Mouse (Mus musculus) C2C12 (cell line): ENCODE data around the gene Pih1d3. TPM values are rescaled to one million over a fixed set of nuclear protein-coding genes. Genes with fewer than 3 reads are reported as not detected.

Source experiments
- H3K27me3 ChIP-seq: one replicate; pipeline ENCODE4 v1.6.1; 2011; ENCODE audit not compliant: control insufficient read depth, insufficient read depth, insufficient read length
- H3K36me3 ChIP-seq: one replicate; pipeline ENCODE4 v1.6.1; 2011; ENCODE audit not compliant: control insufficient read depth, insufficient read depth
- H3K4me3 ChIP-seq: one replicate; pipeline ENCODE4 v1.5.1; 2011; ENCODE audit warnings: mild to moderate bottlenecking, control low read depth; ENCODE audit not compliant: poor library complexity, insufficient read depth, severe bottlenecking
- H3K79me2 ChIP-seq: one replicate; pipeline ENCODE4 v1.6.1; 2011; ENCODE audit not compliant: control insufficient read depth, insufficient read depth
- H3K79me3 ChIP-seq: one replicate; pipeline ENCODE4 v1.6.1; 2011; ENCODE audit warnings: low read depth, control low read depth
- H3ac ChIP-seq: one replicate; pipeline ENCODE3; 2011; ENCODE audit warnings: low read depth; ENCODE audit not compliant: control insufficient read depth, insufficient read length
- MYOD1 ChIP-seq: IDR thresholded peaks from one replicate; pipeline ENCODE4 v1.6.1; 2011; ENCODE audit warnings: low read depth; ENCODE audit not compliant: control insufficient read depth, insufficient read length
- MYOG ChIP-seq: IDR thresholded peaks from one replicate; pipeline ENCODE4 v1.6.1; 2011; ENCODE audit not compliant: control insufficient read depth, insufficient read length; ENCODE audit errors: extremely low read depth
- polyA plus RNA-seq: library from polyadenylated mRNA; unstranded; fragments of >200 nt; fragmentation: generic; extraction: Trizol; gene quantifications from one replicate; pipeline ENCODE4 v1.2.1, GENCODE M21; 2012; ENCODE audit warnings: missing spikeins

Pih1d3 gene
- polyA plus RNA-seq, 1 experiment, result not detected

DNA sequence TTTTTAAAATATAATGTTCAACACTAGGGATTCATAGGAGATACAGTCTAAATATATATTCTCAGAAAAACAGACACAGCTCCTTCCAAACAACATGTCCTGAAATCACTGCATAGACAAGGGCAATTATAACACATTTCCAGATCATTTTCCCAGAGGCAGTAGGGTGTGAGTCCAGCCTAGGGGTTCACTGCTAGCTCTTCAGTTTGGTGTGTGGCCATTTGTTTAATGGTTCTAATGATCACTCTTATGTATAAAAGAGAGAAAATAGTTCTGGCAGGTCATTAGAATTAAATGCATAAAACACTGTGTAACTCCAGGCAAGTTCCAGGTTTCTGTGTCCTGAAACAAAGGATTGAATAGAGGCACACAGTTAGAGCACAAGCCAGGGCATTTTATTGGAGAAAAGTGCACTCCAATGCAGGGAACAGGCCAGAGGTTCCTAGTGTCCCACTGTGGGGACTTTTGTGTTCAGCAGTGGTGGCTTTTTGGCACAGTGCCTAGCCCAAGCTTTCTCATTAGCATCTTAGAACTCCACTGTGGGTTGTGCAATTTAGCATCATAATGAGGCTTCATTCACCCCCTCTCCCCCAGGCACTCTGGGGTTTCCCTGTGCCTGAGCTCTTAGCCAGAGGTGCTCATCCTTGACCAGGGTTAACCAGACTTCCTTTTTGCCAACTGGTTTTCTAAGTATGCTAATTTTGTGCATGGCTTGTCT lies 10.8 kb downstream of the Pih1d3 start:
- H3K79me2 ChIP-seq, result no peaks in the 10 kb centered on the region
- H3K79me3 ChIP-seq, result no peaks in the 10 kb centered on the region
- H3ac ChIP-seq, result no peak overlapping the region
- H3K27me3 ChIP-seq, result no peaks in the 10 kb centered on the region
- no peaks in the 10 kb centered on the region for H3K36me3 ChIP-seq
- H3K4me3 ChIP-seq, result no peak overlapping the region
- no peak for TF ChIP-seq MYOG
- TF ChIP-seq MYOD1, result no peak

DNA sequence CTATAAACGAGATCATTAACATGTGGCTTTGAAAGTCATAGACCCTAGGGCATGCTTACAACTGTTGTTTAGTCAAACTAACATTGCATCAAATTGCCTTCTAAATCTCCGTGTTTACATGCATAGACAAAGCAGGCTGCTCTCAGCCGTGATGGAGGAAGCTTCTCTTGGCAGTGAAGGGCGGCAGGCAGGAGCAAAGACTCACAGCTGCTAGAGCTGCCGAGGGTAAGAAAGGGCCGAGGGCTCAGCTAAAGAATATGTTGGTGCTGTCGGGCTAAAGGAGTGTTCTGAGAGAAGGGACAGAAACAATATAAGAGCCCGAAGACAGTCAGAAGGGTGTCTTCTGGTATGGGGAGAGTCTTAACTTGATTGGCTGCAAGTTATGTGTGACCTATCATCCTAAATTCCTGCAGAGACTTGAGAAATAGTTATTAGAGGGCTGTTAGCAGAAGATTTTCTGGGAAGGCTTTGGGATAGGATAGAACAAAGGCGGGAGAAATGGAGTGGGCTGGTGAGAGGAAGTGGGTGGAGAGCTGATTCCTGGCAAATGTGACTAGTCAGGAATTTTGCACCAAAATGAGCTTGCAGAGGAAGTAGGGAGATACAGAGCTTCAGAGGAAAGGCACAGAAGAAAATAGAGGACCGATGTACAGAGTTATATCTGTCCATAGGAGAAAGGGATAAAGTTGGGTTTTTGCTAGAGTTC lies 37.7 kb downstream of the Pih1d3 start:
- Histone ChIP-seq H3K79me2 (no peaks in the 10 kb centered on the region), H3ac (no peak overlapping the region), H3K36me3 (no peaks in the 10 kb centered on the region), H3K27me3 (no peaks in the 10 kb centered on the region), H3K79me3 (no peaks in the 10 kb centered on the region), H3K4me3 (no peak overlapping the region)
- no peak for TF ChIP-seq MYOD1
- TF ChIP-seq MYOG, result no peak

Other genes starting within 250 kb of the Pih1d3 start
- gene AC153137.1, start 244.9 kb upstream of the Pih1d3 start, polyA plus RNA-seq, result 0.11 TPM
- gene Lgsn, start 46.4 kb upstream of the Pih1d3 start, polyA plus RNA-seq, result not detected
- 0.09 TPM for gene 4931428L18Rik, start 154 bp upstream of the Pih1d3 start, polyA plus RNA-seq